Mouse (Mus musculus) ES-E14 (cell line): ENCODE data around the gene Supt3.

Experiments
- CHD2 ChIP-seq: IDR thresholded peaks from 2 replicates; pipeline ENCODE4 v1.6.1; 2014; ENCODE audit warnings: mild to moderate bottlenecking, low read depth, low read length, inconsistent platforms
- HCFC1 ChIP-seq: IDR thresholded peaks from 2 replicates; pipeline ENCODE4 v1.6.1; 2012; ENCODE audit warnings: low read length, inconsistent platforms, borderline replicate concordance; ENCODE audit not compliant: insufficient read depth
- MAFK ChIP-seq: IDR thresholded peaks from 2 replicates; pipeline ENCODE4 v1.6.1; 2014; ENCODE audit warnings: mild to moderate bottlenecking, low read depth, low read length, inconsistent platforms; ENCODE audit not compliant: insufficient read depth

DNA sequence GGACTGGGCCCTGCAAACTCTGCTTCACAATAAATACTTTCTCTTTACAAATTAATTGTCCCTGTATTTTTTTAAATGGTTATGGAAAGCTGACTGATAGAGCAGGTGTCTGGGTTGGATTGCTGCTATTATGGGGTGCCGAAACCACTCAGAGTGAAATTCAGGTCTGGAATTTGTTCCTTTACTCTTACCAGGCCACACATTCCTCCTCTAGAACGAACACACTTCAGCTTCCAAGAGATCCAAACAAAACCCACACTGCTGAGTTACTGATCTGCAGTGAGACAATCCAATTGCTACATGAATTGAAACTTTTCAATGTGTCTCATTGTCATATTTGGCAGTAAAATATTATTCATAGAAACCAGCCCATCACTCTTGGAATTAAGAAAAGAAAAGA, 10.0 kb upstream of the Supt3 start:
- TF ChIP-seq HCFC1 = no peak
- no peak for TF ChIP-seq MAFK
- no peak for TF ChIP-seq CHD2
